Comparison of ENCODE assay signal across 7 mouse cellular contexts in genomic region chr15:97831987-97832640, GRCm38 (mm10). TPM values are rescaled to one million over a fixed set of nuclear protein-coding genes. Genes with fewer than 3 reads are reported as not detected.
A peak's percentile ranks its signal among the peaks of the same experiment; 100 is the strongest.
DNase-seq lines count a peak whose midpoint lies in the region; ATAC-seq and TF ChIP-seq lines count a peak whose summit lies in the region.

No protein-coding gene starts in this region.

- no peaks in the 10 kb centered on the region for H3K36me3 ChIP-seq in CH12.LX (replicated peaks in 1 of 2; ENCODE audit: control insufficient read depth in 1 of 2, insufficient read depth in 1 of 2, low read length in 1 of 2)
- no peaks in the 10 kb centered on the region for H3K36me3 ChIP-seq in kidney, embryonic 14.5 days (ENCODE audit: control insufficient read depth, insufficient read depth, low read length)

- no peaks in the 10 kb centered on the region for H3K9me3 ChIP-seq in CH12.LX (replicated peaks; ENCODE audit: low read length)
- no peaks in the 10 kb centered on the region for H3K9me3 ChIP-seq in kidney, embryonic 14.5 days (ENCODE audit: control insufficient read depth, low read length)

- H3K27ac ChIP-seq in CH12.LX (ENCODE audit: insufficient read depth, low read depth) = peak overlapping the region; percentile 51
- H3K27ac ChIP-seq in kidney, embryonic 14.5 days (ENCODE audit: low read depth, low read length) = peak overlapping the region; percentile 96

- H3K4me2 ChIP-seq in CH12.LX (ENCODE audit: insufficient read depth, low read depth, poor library complexity, severe bottlenecking) = peak overlapping the region; percentile 44
- peak overlapping the region; percentile 84 for H3K4me2 ChIP-seq in kidney, embryonic 14.5 days (replicated peaks; ENCODE audit: low read depth, low read length)

- no peak for TF ChIP-seq CTCF in CH12.LX (conservative IDR thresholded peaks at IDR 0.05 in 1 of 2, IDR thresholded peaks at IDR 0.05 in 1 of 2; ENCODE audit: low read depth in 2 of 2, low read length in 2 of 2)

- H3K9ac ChIP-seq in CH12.LX (ENCODE audit: insufficient read depth, low read depth) = peak overlapping the region; percentile 84
- peak overlapping the region; percentile 98 for H3K9ac ChIP-seq in kidney, embryonic 14.5 days (ENCODE audit: low read depth, low read length)

- peak; percentile 63 for ATAC-seq in kidney, embryonic 14.5 days (ENCODE audit: low FRiP score, low TSS enrichment)
- no peak for ATAC-seq in cerebellum, adult (ENCODE audit: insufficient number of reproducible peaks, low FRiP score, low TSS enrichment)

- 3% methylated on average over 10 of the region's 10 CpGs for WGBS in kidney, embryonic 14.5 days

- peak overlapping the region; percentile 65 to 92 (median 68) for H3K4me3 ChIP-seq in CH12.LX (replicated peaks in 1 of 3; ENCODE audit: low read depth in 2 of 3, low read length in 2 of 3, poor library complexity in 1 of 3)
- H3K4me3 ChIP-seq in kidney, embryonic 14.5 days (ENCODE audit: low read length) = peak overlapping the region; percentile 89

- peaks cover 34% of the 10 kb centered on the region for H3K79me2 ChIP-seq in CH12.LX (replicated peaks; ENCODE audit: control insufficient read depth, extremely low read depth, insufficient read depth, poor library complexity, severe bottlenecking)

- dilution Hi-C loops in CH12.LX (cut with MboI; ENCODE audit: extremely low pct_ligation_motif_present, extremely low pct_unique_long_range_greater_than_20kb, low sequenced_read_pairs) = no loop called here

- TF ChIP-seq RAD21 in CH12.LX (IDR thresholded peaks at IDR 0.05; ENCODE audit: low read depth, low read length) = no peak

- H3K27me3 ChIP-seq in CH12.LX (replicated peaks) = peaks cover 3% of the 10 kb centered on the region
- H3K27me3 ChIP-seq in kidney, embryonic 14.5 days (ENCODE audit: control insufficient read depth, insufficient read depth, low read length) = no peaks in the 10 kb centered on the region; the same call in 1 of the 2 replicates

- TF ChIP-seq POLR2A in CH12.LX (IDR thresholded peaks at IDR 0.05; ENCODE audit: low read depth, low read length) = no peak

- TF ChIP-seq EP300 in CH12.LX (IDR thresholded peaks at IDR 0.05; ENCODE audit: low read length) = no peak

- no peak for DNase-seq in CH12.LX (ENCODE audit: extremely low read depth)
- peak; percentile 98 for DNase-seq in Muller cell, postnatal 12 days (ENCODE audit: inconsistent ontology term)
- peak; percentile 98 for DNase-seq in heart, adult 11 months
- peak; percentile 89 for DNase-seq in lung, postnatal 10 days
- DNase-seq in testis, postnatal 10 days (ENCODE audit: low spot score) = peak; percentile 80

- peaks cover 30 to 50% of the 10 kb centered on the region in 2 experiments for H3K4me1 ChIP-seq in CH12.LX (ENCODE audit: control insufficient read depth in 1 of 2, insufficient read depth in 2 of 2)
- peaks cover 46% of the 10 kb centered on the region for H3K4me1 ChIP-seq in kidney, embryonic 14.5 days (ENCODE audit: control insufficient read depth, insufficient read depth, low read length)

- in situ Hi-C loops in CH12.LX (cut with MboI; ENCODE audit: low pct_ligation_motif_present, low pct_unique_long_range_greater_than_20kb, low sequenced_read_pairs) = loop anchor here (25.0 kb wide), 1 partner anchor 370 kb away; no protein-coding TSS in a partner anchor

TF ChIP-seq in CH12.LX, 34 proteins besides CTCF, POLR2A, EP300 and RAD21:
- no peak for TF ChIP-seq POLR2AphosphoS2 (IDR thresholded peaks at IDR 0.05; ENCODE audit: low read depth, low read length)
- no peak for TF ChIP-seq TBP (conservative IDR thresholded peaks at IDR 0.05; ENCODE audit: low read depth, low read length)
- no peak for TF ChIP-seq PAX5 (IDR thresholded peaks at IDR 0.05; ENCODE audit: low read length)
- TF ChIP-seq HCFC1 (IDR thresholded peaks at IDR 0.05; ENCODE audit: low read depth, low read length) = no peak
- no peak for TF ChIP-seq ZC3H11A (IDR thresholded peaks at IDR 0.05; ENCODE audit: low read depth, low read length)
- TF ChIP-seq IRF4 (IDR thresholded peaks at IDR 0.05; ENCODE audit: low read depth, low read length) = no peak
- no peak for TF ChIP-seq NELFE (IDR thresholded peaks at IDR 0.05; ENCODE audit: low read depth, low read length)
- TF ChIP-seq CHD1 (IDR thresholded peaks at IDR 0.05; ENCODE audit: low read depth, low read length) = no peak
- TF ChIP-seq NRF1 (IDR thresholded peaks at IDR 0.05; ENCODE audit: low read depth, low read length) = no peak
- no peak for TF ChIP-seq USF1 (IDR thresholded peaks at IDR 0.05; ENCODE audit: low read depth, low read length)
- TF ChIP-seq MAZ (IDR thresholded peaks at IDR 0.05; ENCODE audit: low read depth, low read length) = no peak
- no peak for TF ChIP-seq USF2 (conservative IDR thresholded peaks at IDR 0.05; ENCODE audit: low read depth, low read length)
- no peak for TF ChIP-seq ZMIZ1 (IDR thresholded peaks at IDR 0.05; ENCODE audit: low read depth, low read length)
- TF ChIP-seq JUND (conservative IDR thresholded peaks at IDR 0.05; ENCODE audit: low read depth, low read length) = no peak
- no peak for TF ChIP-seq SIN3A (IDR thresholded peaks at IDR 0.05; ENCODE audit: low read length)
- TF ChIP-seq MAFK (IDR thresholded peaks at IDR 0.05; ENCODE audit: insufficient replicate concordance, low read length) = no peak
- TF ChIP-seq GABPA (IDR thresholded peaks at IDR 0.05; ENCODE audit: insufficient replicate concordance, low read depth, low read length) = no peak
- TF ChIP-seq E2F4 (IDR thresholded peaks at IDR 0.05; ENCODE audit: insufficient replicate concordance, low read depth, low read length) = no peak
- no peak for TF ChIP-seq RCOR1 (conservative IDR thresholded peaks at IDR 0.05; ENCODE audit: low read depth, low read length)

RNA-seq across cellular contexts. Expression of gene Hdac7, which starts 12.2 kb away (rescaled TPM):
- total RNA-seq in CH12.LX (2012; rRNA removed) (18.0 and 21.7 TPM in 2 replicates), CH12.LX (2014; rRNA removed) (17.7 and 19.8 TPM in 2 replicates)
- polyA plus RNA-seq in CH12.LX (2012; ENCODE audit: insufficient read length, low read depth) = 47.8 and 55.2 TPM in 2 replicates
- polyA plus RNA-seq in kidney, embryonic 14.5 days (2014; fragmentation: Nextera tagmentation; extraction: Ambion mirVana) = 32.2 and 34.1 TPM in 2 replicates

RNA-seq across cellular contexts. Expression of gene Slc48a1, which starts 53.8 kb away (rescaled TPM):
- total RNA-seq in CH12.LX (2012; rRNA removed) (35.0 and 39.4 TPM in 2 replicates), CH12.LX (2014; rRNA removed) (23.2 and 25.4 TPM in 2 replicates)
- 50.6 and 56.0 TPM in 2 replicates for polyA plus RNA-seq in CH12.LX (2012; ENCODE audit: insufficient read length, low read depth)
- 34.4 and 36.1 TPM in 2 replicates for polyA plus RNA-seq in kidney, embryonic 14.5 days (2014; fragmentation: Nextera tagmentation; extraction: Ambion mirVana)
